Mouse (Mus musculus) right cerebral cortex, adult 2 months (tissue): ENCODE results near the gene Ubxn4.
A peak's percentile ranks its signal among the peaks of the same experiment; 100 is the strongest.
"Not testable (repeated sequence)": the region's sequence is repeated elsewhere in the genome, so short reads cannot be mapped to it uniquely, and the experiment has no call there.

Experiments
- DNase-seq, 2 experiments: peaks; one replicate each; pipeline ENCODE4 v3.0.0; 2021 to 2022; ENCODE audit warnings: low spot score in 2 of 2

Gene Ubxn4

GRCm38 (mm10) chr1:128243627-128243995, at the start of gene Ubxn4:
Ubxn4 (plus strand) TSS chr1:128243964.
- no peak for DNase-seq

GRCm38 (mm10) chr1:128194011-128194410, 49.8 kb upstream of the Ubxn4 start:
- no peak for DNase-seq

- no peak for DNase-seq
Observed at GRCm38 (mm10) chr1:128197353-128197752, 46.4 kb upstream of the Ubxn4 start.

- DNase-seq: no peak
Observed at GRCm38 (mm10) chr1:128213261-128213660, 30.5 kb upstream of the Ubxn4 start.

GRCm38 (mm10) chr1:128221886-128222285, 21.9 kb upstream of the Ubxn4 start:
- DNase-seq: no peak

- DNase-seq: no peak
Observed at GRCm38 (mm10) chr1:128223304-128223703, 20.5 kb upstream of the Ubxn4 start.

- DNase-seq: no peak
Observed at GRCm38 (mm10) chr1:128235181-128235580, 8.6 kb upstream of the Ubxn4 start.

GRCm38 (mm10) chr1:128243996-128244726, 397 bp downstream of the Ubxn4 start:
- peak; percentile 95 to 97 for DNase-seq

GRCm38 (mm10) chr1:128244727-128245355, 1.1 kb downstream of the Ubxn4 start:
- no peak for DNase-seq

GRCm38 (mm10) chr1:128267061-128267460, 23.3 kb downstream of the Ubxn4 start:
- DNase-seq: not testable (repeated sequence)

GRCm38 (mm10) chr1:128270731-128271130, 27.0 kb downstream of the Ubxn4 start:
- no peak for DNase-seq

GRCm38 (mm10) chr1:128275908-128276307, 32.1 kb downstream of the Ubxn4 start:
- no peak for DNase-seq

- no peak for DNase-seq
Observed at GRCm38 (mm10) chr1:128278563-128278962, 34.8 kb downstream of the Ubxn4 start.

GRCm38 (mm10) chr1:128281753-128282152, 38.0 kb downstream of the Ubxn4 start:
- DNase-seq: no peak

GRCm38 (mm10) chr1:128282924-128283323, 39.2 kb downstream of the Ubxn4 start:
- no peak for DNase-seq

- no peak for DNase-seq
Observed at GRCm38 (mm10) chr1:128284157-128284690, 40.5 kb downstream of the Ubxn4 start.

- no peak for DNase-seq
Observed at GRCm38 (mm10) chr1:128285136-128285535, 41.4 kb downstream of the Ubxn4 start.

- no peak for DNase-seq
Observed at GRCm38 (mm10) chr1:128290295-128290694, 46.5 kb downstream of the Ubxn4 start.

- no peak for DNase-seq
Observed at GRCm38 (mm10) chr1:128293524-128293923, 49.8 kb downstream of the Ubxn4 start.

GRCm38 (mm10) chr1:128295296-128295695, 51.5 kb downstream of the Ubxn4 start:
- DNase-seq: no peak

- DNase-seq: no peak
Observed at GRCm38 (mm10) chr1:128295717-128296528, 52.2 kb downstream of the Ubxn4 start.

- DNase-seq: peak in 1 of 2 experiments; percentile 22
Observed at GRCm38 (mm10) chr1:128303900-128304299, 60.1 kb downstream of the Ubxn4 start.
